Mouse (Mus musculus) thymus, adult 2 months (tissue): ENCODE measurements around the gene Lrrc75b.
"Not testable (repeated sequence)": the region's sequence is repeated elsewhere in the genome, so short reads cannot be mapped to it uniquely, and the experiment has no call there.

Experiments
- CTCF ChIP-seq: fragments of 200-500 bp; IDR thresholded peaks from 2 replicates; pipeline ENCODE4 v1.5.1; 2012; ENCODE audit warnings: mild to moderate bottlenecking, control low read depth, low read length, moderate library complexity, borderline replicate concordance; ENCODE audit not compliant: control insufficient read depth, poor library complexity, insufficient read depth; ENCODE audit errors: extremely low read depth
- POLR2A ChIP-seq: fragments of 200-500 bp; IDR thresholded peaks from 2 replicates; pipeline ENCODE4 v1.6.1; 2012; ENCODE audit warnings: mild to moderate bottlenecking, low read length, control low read depth, moderate library complexity; ENCODE audit not compliant: control insufficient read depth, poor library complexity, insufficient read depth; ENCODE audit errors: extremely low read depth

GRCm38 (mm10) chr10:75566765-75567164, 6.6 kb upstream of the Lrrc75b start:
- not testable (repeated sequence) for TF ChIP-seq CTCF, POLR2A
